Mouse (Mus musculus) cerebellum, adult 11-12 months (tissue): Measurements from ENCODE around the gene Scgb2b19.
"Not testable (repeated sequence)": the region's sequence is repeated elsewhere in the genome, so short reads cannot be mapped to it uniquely, and the experiment has no call there.

ENCODE experiments used
- DNase-seq: peaks from one replicate; pipeline ENCODE4 v3.0.0; 2022

Gene Scgb2b19

DNA sequence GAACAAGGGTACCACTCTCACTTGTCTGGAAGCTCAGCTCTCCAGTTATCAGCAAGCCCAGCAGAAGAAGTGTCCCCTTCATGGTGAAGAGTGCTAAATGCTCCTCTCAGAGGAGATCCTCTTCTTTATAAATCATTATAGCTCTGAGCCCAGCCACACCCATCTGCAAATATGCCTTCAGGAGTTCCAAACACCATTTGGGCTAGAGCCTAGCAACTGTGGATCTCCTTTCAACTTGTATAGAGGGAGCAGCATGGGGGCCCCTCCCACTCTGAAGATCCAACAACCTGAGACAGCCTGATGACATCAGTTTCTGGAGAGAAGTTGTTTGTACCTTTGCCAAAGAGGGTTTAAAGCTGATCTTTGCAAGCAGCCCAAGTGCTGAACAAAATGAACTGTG is at the start of gene Scgb2b19:
Gene Scgb2b19 (minus strand): TSS at position 101 of the 400 bp plus-strand sequence.
- DNase-seq: not testable (repeated sequence)

DNA sequence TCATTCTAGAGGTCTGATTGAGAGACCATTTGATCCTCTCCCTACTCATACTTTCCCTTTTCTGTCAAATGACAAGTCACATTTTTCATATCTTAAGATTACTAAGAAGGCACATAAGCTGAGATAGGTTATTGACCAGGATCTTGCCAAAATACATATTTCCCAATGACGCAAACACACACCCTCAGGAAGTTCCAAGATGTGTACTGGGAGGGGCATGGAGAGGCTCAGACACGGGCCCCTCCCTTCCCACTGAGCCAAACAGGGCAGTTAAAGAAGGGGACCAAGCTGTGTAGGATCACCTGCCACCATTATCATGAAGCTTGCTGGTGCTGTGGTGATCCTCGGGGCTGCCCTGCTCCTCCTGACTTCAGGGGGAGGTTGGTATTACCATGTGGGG is 6.9 kb upstream of the Scgb2b19 start, which contains the start of gene Scgb1b19:
Gene Scgb1b19 (plus strand): TSS at position 301 of the 400 bp plus-strand sequence.
- not testable (repeated sequence) for DNase-seq
